Mouse (Mus musculus) midbrain, embryonic 14.5 days (tissue): Measurements from ENCODE around the gene Fryl. TPM values are rescaled to one million over a fixed set of nuclear protein-coding genes. Genes with fewer than 3 reads are reported as not detected.
"Not testable (repeated sequence)": the region's sequence is repeated elsewhere in the genome, so short reads cannot be mapped to it uniquely, and the experiment has no call there.

Experiments
- ATAC-seq: fragments of 200-750 bp; cut with Nextera tagmentation; 2 replicates; pipeline ENCODE4 v1.8.0; 2017; ENCODE audit warnings: moderate number of reproducible peaks, moderate library complexity; ENCODE audit not compliant: low FRiP score, low TSS enrichment
- DNase-seq: peaks from one replicate; pipeline ENCODE4 v3.0.0-alpha.2; 2015
- H3K27ac ChIP-seq: fragments of 300-500 bp; sonication (generic); replicated peaks from 2 replicates; pipeline ENCODE4 v1.5.1; 2014; ENCODE audit warnings: mild to moderate bottlenecking, low read depth, low read length, moderate library complexity
- H3K27me3 ChIP-seq: fragments of 300-500 bp; sonication (generic); 2 replicates; pipeline ENCODE4 v1.6.1; 2014; ENCODE audit warnings: low read length, control low read depth, mixed read lengths; ENCODE audit not compliant: control insufficient read depth, insufficient read depth
- H3K36me3 ChIP-seq: fragments of 300-500 bp; sonication (generic); 2 replicates; pipeline ENCODE4 v1.6.1; 2014; ENCODE audit warnings: low read length, control low read depth; ENCODE audit not compliant: control insufficient read depth, insufficient read depth
- H3K4me1 ChIP-seq: fragments of 300-500 bp; sonication (generic); 2 replicates; pipeline ENCODE4 v1.6.1; 2014; ENCODE audit warnings: mild to moderate bottlenecking, antibody characterized with exemption, low read length, control low read depth; ENCODE audit not compliant: control insufficient read depth, insufficient read depth
- H3K4me2 ChIP-seq: fragments of 300-500 bp; sonication (generic); 2 replicates; pipeline ENCODE4 v1.6.1; 2014; ENCODE audit warnings: mild to moderate bottlenecking, low read length, moderate library complexity
- H3K4me3 ChIP-seq: fragments of 300-500 bp; sonication (generic); replicated peaks from 2 replicates; pipeline ENCODE4 v1.5.1; 2014; ENCODE audit warnings: low read depth, low read length
- H3K9ac ChIP-seq: fragments of 300-500 bp; sonication (generic); replicated peaks from 2 replicates; pipeline ENCODE4 v1.6.1; 2014; ENCODE audit warnings: mild to moderate bottlenecking, low read length, moderate library complexity
- H3K9me3 ChIP-seq: fragments of 300-500 bp; sonication (generic); 2 replicates; pipeline ENCODE4 v1.6.1; 2016; ENCODE audit warnings: low read length, control low read depth, mixed read lengths; ENCODE audit not compliant: control insufficient read depth
- whole genome bisulfite sequencing: fragments of 180-500 bp; shearing (Covaris S2); extraction: QIAGEN DNeasy Blood & Tissue Kit; methylation state at CpG from one replicate; pipeline ENCODE4 v1.1.7; 2014; 5-methylcytosine and 5-hydroxymethylcytosine counted together
- polyA plus RNA-seq: library from polyadenylated mRNA; unstranded; fragments of >200 nt; fragmentation: Nextera tagmentation; extraction: Ambion mirVana; gene quantifications from 2 replicates; pipeline ENCODE4 v1.2.1, GENCODE M21; 2014

The Fryl gene
- polyA plus RNA-seq, 1 experiment from 2014 or later, result 48.5 TPM

GRCm38 (mm10) chr5:73053933-73054332 is 202.5 kb downstream of the Fryl start:
- DNase-seq (no peak), ATAC-seq (no peak)
- Histone ChIP-seq H3K9ac (no peak overlapping the region), H3K27ac (no peak overlapping the region), H3K27me3 (no peaks in the 10 kb centered on the region), H3K4me2 (no peak overlapping the region), H3K4me3 (no peak overlapping the region), H3K9me3 (no peaks in the 10 kb centered on the region), H3K4me1 (no peaks in the 10 kb centered on the region), H3K36me3 (peaks cover 84% of the 10 kb centered on the region)
- 97% methylated on average over 8 of the region's 8 CpGs for WGBS

GRCm38 (mm10) chr5:73047651-73048245 is 208.7 kb downstream of the Fryl start:
- 87% methylated on average over 7 of the region's 7 CpGs for WGBS
- DNase-seq (no peak), ATAC-seq (no peak)
- Histone ChIP-seq H3K4me1 (no peaks in the 10 kb centered on the region), H3K4me3 (no peak overlapping the region), H3K36me3 (peaks cover 81% of the 10 kb centered on the region), H3K27ac (no peak overlapping the region), H3K4me2 (no peak overlapping the region), H3K27me3 (no peaks in the 10 kb centered on the region), H3K9ac (no peak overlapping the region), H3K9me3 (no peaks in the 10 kb centered on the region)

DNA sequence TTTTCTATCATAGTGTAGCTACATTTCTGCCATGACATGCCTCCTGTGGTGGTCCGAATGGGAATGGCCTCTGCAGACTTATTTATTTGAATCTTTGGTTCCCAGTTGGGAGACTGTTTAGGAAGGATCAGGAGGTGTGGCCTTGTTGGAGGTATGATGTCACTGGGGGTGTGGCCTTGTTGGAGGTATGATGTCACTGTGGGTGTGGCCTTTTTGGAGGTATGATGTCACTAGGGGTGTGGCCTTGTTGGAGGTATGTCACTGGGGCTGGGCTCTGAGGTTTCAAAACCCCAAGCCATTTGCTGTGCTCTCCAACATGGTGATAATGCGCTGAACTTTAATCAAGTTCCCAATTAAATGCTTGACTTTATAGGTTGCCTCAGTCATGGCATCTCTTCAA is 212.4 kb downstream of the Fryl start:
- Histone ChIP-seq H3K4me1 (no peaks in the 10 kb centered on the region), H3K9ac (no peak overlapping the region), H3K27me3 (no peaks in the 10 kb centered on the region), H3K4me3 (no peak overlapping the region), H3K9me3 (no peaks in the 10 kb centered on the region), H3K36me3 (peaks cover 55% of the 10 kb centered on the region), H3K27ac (no peak overlapping the region), H3K4me2 (no peak overlapping the region)
- WGBS, result 99% methylated on average over 2 of the region's 2 CpGs
- DNase-seq (no peak), ATAC-seq (no peak)

DNA sequence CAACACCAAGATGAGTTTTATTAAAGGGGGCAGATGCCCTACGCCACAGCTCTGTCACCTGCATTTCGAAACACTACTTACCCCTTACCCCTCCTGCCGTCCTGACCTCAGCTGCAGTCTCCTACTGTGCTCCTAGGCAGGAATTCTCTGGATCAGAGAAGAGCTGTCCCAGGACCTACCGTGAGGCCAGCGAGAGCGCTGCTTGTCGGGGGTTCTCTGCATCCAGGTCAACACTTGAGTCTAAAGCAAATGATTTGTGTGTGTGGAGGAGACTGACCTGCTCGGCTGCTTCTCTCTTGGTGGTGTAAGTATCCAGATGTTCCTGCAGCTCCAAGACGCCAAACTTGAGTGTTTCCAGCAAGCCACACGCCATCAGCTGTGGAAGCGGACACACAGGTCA is 223.9 kb downstream of the Fryl start:
- H3K9me3 ChIP-seq, result no peaks in the 10 kb centered on the region
- no peaks in the 10 kb centered on the region for H3K4me1 ChIP-seq
- H3K27ac ChIP-seq, result no peak overlapping the region
- 91% methylated on average over 11 of the region's 11 CpGs for WGBS
- no peak overlapping the region for H3K4me3 ChIP-seq
- no peak overlapping the region for H3K9ac ChIP-seq
- peaks cover 80% of the 10 kb centered on the region for H3K36me3 ChIP-seq
- no peak overlapping the region for H3K4me2 ChIP-seq
- H3K27me3 ChIP-seq, result no peaks in the 10 kb centered on the region
- no peak for DNase-seq
- no peak for ATAC-seq

- Histone ChIP-seq H3K27ac (no peak overlapping the region), H3K4me1 (no peaks in the 10 kb centered on the region), H3K27me3 (no peaks in the 10 kb centered on the region), H3K9me3 (no peaks in the 10 kb centered on the region), H3K4me2 (no peak overlapping the region), H3K36me3 (peaks cover 78% of the 10 kb centered on the region), H3K4me3 (no peak overlapping the region), H3K9ac (no peak overlapping the region)
- ATAC-seq, result no peak
- WGBS, result 84% methylated on average over 13 of the region's 13 CpGs
- no peak for DNase-seq
Measured at GRCm38 (mm10) chr5:73028646-73029045, 227.8 kb downstream of the Fryl start.

DNA sequence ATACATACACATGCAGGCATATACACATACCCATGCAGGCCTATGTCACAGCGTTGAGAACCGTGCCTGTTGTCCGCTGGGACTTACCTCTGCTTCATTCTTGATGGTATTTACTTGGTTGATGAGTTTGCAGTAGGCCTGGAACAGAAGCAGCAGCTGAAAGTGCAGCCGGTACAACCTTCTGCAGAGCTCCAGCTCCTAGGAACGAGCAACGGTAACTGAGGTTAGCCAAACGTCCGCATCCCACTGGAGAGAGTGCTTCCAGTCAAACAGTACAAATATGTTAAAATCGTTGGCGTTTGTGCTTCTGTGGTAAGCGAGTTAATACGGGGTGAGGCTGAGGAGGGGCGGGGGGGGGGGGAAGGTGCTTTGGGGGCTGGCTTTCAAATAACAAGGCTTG is 232.6 kb downstream of the Fryl start:
- Histone ChIP-seq H3K27me3 (no peaks in the 10 kb centered on the region), H3K27ac (no peak overlapping the region), H3K9me3 (no peaks in the 10 kb centered on the region), H3K4me1 (no peaks in the 10 kb centered on the region), H3K36me3 (peaks cover 52% of the 10 kb centered on the region), H3K9ac (no peak overlapping the region), H3K4me2 (no peak overlapping the region), H3K4me3 (no peak overlapping the region)
- WGBS, result 94% methylated on average over 13 of the region's 13 CpGs
- DNase-seq, result no peak
- ATAC-seq, result no peak

DNA sequence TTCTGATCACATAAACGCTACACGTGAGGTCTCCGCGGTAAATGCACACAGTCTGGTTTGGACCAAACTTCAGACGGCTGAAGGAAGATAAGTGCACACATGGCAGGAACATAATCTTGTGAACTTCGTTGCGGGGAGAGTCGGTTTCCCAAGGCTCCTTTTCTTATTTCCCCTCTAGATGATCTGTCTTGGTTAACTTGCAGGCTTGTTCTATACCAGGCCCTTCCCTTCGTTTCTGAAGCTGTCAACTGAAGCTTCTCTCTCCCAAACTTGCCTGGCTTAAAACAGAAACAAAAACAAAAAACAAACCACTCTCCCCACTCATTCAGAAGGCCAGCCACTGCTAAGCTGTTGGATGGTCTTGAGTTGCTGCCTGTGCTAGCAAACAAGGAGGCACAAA is 241.7 kb downstream of the Fryl start:
- Histone ChIP-seq H3K27me3 (0 out of 2 replicates have a peak, but pooled peaks cover 4% of the 10 kb centered on the region), H3K27ac (no peak overlapping the region), H3K9ac (no peak overlapping the region), H3K4me1 (no peaks in the 10 kb centered on the region), H3K36me3 (no peaks in the 10 kb centered on the region), H3K4me2 (no peak overlapping the region), H3K9me3 (no peaks in the 10 kb centered on the region), H3K4me3 (no peak overlapping the region)
- DNase-seq (no peak), ATAC-seq (no peak)
- WGBS, result 38% methylated on average over 9 of the region's 9 CpGs

GRCm38 (mm10) chr5:73013611-73014287 is 242.7 kb downstream of the Fryl start:
- Histone ChIP-seq H3K4me3 (peak overlapping the region; percentile 34), H3K4me2 (peak overlapping the region; percentile 61), H3K9ac (peak overlapping the region; percentile 29; the same call in 1 of the 2 replicates)
- not testable (repeated sequence) for H3K4me1 ChIP-seq, H3K9me3 ChIP-seq, H3K27ac ChIP-seq, H3K27me3 ChIP-seq, H3K36me3 ChIP-seq
- peak; percentile 64; the same call in 1 of the 2 replicates for ATAC-seq
- peak; percentile 23 for DNase-seq
- 2% methylated on average over 46 of the region's 65 CpGs for WGBS
